Mouse (Mus musculus) left cerebral cortex, adult 18-20 months (tissue): Measurements from ENCODE around the gene Muc5ac. TPM values are rescaled to one million over a fixed set of nuclear protein-coding genes. Genes with fewer than 3 reads are reported as not detected.
"Not testable (repeated sequence)": the region's sequence is repeated elsewhere in the genome, so short reads cannot be mapped to it uniquely, and the experiment has no call there.

Experiments
- DNase-seq, 2 experiments: peaks; one replicate each; pipeline ENCODE4 v3.0.0; 2021 to 2022; ENCODE audit warnings: low spot score in 2 of 2, mixed read lengths in 1 of 2
- long read RNA-seq, 2 experiments: library from polyadenylated mRNA; stranded (forward); transcript quantifications; one replicate each; pipeline ENCODE4 v2.0.0; 2021
- total RNA-seq, 2 experiments: library from RNA; stranded (reverse); gene quantifications; 2 replicates each; pipeline ENCODE4 v1.2.3; 2021

The Muc5ac gene
- total RNA-seq, result not detected
- long read RNA-seq, experiment 1, result 0 reads
- long read RNA-seq, experiment 2, result 0 reads

DNA sequence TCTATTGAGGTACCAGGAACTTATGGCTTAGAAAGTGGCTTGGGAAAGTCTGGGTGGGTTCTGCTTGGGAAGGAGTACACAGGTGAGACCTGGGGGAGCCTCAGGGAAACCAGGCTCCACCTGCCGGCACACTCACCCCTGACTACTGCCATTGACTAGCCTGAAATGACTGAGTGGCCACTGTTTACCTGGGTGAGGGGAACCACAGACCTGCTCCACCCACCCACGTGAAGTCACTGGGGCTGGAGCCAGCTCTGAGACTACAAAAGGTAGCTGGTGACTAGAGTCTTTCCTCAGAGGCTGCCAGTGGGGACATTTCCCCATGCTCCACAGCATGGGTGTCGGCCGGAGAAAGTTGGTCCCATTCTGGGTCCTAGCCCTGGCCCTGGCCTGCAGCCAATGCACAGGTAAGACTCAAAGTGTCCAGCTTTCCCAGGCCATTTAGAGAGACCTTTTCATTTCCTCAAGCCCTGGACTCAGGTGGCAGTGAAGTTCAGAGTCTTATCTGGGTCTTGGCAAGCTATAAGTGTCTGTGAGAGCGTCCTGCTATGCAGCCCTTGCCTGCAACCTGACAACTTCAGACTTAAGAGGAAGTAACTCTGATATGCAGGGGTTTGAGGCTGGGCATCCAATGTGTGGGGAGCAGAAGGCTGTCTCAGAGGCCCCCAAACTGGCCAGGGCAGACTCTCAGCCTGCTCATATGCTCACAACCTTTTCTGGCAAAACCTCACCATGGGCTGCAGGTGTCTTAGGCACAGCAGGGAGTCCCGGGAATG is at the start of gene Muc5ac:
Gene Muc5ac, plus strand, starts transcription at position 296 of the 776 bp plus-strand sequence.
- no peak for DNase-seq

DNA sequence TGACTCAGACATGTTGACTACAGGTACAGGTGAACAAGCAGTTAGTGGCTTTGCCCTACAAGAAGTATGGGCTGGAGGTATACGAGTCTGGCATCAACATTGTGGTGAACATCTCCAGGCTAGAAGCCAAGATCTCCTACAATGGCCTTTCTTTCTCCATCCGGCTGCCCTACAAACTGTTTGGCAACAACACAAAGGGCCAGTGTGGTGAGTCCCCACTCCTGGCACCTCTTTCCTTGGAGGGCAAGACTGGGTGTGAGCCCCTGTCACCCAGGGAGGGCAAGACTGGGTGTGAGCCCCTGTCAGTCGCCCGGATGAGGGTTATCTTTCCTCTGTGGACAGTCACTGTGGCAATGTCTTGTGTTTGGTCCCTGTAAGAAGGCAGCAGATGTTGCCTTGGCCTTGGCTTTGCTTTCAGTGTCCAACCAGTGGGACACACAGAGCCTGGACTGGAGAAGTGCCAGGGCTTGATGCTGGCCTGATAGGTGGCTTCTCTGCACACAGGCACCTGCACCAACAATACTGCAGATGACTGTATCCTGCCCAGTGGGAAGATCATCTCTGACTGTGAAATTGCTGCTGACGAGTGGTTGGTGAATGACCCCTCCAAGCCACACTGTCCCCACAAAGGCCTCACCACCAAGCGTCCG is 41.2 kb upstream of the Muc5ac start:
- DNase-seq, result no peak

DNA sequence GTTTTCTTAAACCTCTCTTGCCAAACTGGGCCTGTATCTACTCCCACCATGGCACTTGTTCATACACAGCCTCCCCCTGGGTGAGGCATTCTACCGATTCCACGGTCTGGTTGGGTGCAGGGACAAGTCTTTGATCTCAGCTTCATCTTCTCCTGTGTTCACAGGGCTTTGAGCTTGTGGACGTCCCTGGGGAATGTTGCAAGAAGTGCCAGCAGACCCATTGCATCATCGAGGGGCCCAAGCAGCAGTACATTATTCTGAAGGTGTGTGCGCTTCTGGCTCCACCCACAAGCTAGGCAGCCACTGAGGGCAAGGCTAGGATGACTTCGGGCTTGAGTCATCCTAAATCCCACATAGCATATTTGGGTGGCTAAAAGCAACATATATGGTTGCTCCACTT is 36.3 kb upstream of the Muc5ac start:
- DNase-seq, result no peak

DNA sequence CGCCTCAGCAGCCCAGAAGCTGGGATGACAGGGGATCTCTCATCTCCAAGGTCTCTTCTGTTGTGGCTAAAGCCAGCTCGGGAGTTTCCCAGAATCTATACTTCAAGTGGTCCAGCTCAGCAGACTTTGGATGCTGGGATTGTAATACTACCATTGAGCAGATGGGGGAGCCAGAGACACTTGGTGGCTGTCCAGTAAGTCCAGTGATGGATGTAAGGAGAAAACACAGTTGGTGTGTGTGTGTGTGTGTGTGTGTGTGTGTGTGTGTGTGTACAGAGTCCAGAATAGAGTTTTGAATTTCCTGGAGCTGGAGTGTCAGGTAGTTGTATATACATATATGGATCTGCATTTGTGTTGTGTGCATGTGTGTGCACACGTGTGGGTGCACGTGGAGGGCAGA is 32.9 kb upstream of the Muc5ac start:
- peak; percentile 84 to 86 for DNase-seq

DNA sequence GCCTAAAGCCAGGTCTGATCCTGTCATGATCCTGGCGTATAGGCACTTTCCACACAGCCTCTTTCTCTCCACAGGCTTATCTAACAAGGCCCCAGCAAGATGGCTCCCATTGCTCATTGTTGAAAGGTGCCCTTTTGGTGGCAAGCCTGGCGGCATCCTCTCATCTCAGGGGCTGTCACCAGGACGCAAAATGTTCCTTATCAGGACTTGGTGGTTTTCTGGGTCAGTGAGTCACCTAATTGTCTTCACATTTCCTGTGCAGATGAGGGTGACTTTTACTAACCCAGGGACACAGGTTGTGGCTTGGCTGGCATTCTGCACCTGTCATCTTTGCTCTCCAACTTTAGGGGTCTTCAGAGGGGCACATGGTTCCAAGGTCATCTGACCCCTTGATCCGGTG is 30.5 kb upstream of the Muc5ac start:
- no peak for DNase-seq

DNA sequence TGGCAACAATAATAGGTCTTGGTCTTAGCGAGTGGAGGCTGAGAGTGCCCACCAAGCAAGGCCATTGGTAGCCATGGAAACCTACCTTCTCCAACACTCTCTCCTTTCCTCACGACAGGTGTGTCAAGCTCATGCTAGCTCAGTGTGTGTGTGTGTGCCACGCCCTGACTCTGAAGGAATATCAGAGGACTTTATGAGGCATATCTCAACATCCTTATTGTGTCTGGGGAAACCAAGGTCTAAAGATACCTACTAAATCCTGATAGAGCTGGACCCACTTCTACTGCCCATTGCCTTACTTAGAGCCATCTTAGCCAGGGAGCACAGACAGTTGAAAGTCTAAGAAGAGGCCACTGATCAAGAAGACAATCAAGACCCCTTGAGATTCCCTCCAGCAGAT is 18.3 kb upstream of the Muc5ac start:
- DNase-seq, result no peak

DNA sequence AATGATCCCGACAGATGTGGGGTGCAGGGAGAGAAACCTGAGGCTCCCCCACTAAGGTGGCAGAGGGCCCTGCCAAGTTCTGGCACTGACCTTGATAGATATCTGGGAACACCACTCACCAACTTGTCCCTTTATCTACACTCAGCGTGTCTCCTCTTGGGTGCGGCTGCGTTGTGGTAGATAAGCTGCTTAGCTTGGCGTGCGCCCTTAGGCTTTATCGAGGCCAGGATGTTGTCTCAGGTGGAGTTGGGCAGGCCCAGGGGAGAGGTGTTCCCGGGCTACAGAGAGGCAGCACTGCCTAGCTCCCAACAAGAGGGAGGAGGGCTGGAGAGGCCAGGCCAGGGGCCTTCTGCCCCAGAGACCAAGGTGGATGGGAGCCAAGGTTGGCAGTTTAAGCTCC is 17.8 kb upstream of the Muc5ac start:
- no peak for DNase-seq

DNA sequence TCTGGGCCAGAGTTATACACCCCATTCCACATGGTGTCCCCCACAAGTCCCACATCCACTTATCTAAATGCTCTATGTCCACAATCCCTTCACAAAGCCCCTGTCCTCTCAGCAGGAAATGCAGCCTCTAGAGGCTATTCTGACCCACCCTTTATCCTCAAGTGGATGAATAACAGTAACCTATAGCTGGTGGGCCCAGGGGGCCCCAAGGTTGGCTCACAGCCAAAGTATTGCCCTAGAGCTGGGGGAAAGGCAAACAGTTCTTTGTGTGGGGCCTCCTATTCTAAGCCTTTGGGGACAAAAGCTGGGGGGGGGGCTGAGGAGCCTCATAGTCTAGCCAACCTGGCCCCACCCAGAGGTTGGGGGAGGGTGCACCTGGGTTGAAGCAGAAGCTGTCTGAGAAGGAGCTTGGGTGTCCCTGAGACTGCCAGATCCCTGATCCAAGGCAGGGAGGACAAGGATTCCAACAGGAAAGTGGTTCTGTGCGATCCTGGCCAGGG is 16.7 kb upstream of the Muc5ac start:
- DNase-seq, result no peak

DNA sequence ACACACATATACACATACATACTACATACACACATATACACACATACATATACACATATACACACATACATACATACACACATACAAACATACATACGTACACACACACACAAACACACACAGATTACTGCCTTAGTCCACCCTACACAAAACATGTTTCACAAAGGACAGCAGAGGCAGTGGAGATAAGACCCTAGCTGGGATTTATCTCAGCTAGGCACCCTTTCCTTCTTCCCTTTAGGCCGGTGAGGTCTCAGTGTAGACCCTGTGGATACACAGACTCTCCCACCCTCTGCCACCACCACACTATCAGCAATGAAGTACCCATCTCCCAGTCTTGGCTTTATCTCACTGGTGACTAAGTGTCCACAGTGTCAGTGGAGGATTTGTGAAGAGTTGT is 13.9 kb upstream of the Muc5ac start:
- no peak for DNase-seq

DNA sequence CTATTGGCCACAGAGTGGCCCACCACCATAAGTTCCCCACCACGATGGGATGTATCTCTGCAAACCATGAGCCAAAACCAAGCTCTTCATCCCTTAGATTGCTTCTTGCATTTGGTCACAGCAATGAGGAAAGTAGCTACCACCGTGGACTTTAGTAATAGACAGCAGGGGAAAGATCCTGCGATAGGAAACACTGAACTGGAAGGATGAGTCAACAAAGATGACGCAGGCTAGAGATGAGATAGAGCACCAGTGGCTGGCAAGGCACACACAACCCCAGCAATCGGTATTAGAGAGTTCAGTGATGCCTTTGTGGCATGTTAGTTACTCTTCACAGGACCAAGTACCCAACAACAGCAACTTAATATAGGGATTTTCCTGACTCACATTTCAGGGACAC is 12.6 kb upstream of the Muc5ac start:
- DNase-seq, result no peak

DNA sequence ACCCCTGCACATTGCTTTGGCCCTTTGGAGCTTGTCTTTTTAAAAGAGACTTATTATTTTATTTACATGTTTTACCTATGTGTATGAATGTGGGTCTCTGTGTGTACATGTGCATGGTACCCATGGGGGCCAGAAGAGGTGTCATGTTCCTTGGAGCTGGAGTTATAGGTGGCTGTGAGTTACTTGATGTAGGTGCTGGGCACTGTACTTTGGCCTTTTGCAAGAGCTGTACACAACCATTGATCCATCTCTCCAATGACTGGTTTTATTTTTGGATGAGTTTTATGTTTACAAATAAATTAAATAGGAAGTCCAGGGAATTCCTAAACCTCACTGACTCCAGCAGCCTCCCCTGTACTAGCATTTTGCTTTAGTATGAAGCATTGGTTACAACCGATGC is 5.5 kb downstream of the Muc5ac start:
- DNase-seq, result no peak

DNA sequence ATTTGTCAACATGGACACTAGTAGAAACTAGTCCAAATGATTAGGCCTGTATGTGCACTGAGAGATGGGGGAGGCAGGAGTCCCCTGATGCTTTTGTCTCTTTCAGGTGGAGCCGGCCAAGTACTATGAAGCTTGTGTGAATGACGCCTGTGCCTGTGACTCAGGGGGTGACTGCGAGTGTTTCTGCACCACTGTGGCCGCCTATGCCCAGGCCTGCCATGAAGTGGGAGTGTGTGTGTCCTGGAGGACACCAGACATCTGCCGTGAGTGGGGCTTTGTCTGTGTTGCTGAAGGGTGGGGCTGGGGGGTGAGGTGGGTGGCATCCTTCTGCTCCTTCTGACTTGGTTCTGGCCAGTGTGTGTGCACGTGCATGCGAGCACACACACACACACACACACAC is 14.4 kb downstream of the Muc5ac start:
- peak in 1 of 2 experiments; percentile 30 for DNase-seq

DNA sequence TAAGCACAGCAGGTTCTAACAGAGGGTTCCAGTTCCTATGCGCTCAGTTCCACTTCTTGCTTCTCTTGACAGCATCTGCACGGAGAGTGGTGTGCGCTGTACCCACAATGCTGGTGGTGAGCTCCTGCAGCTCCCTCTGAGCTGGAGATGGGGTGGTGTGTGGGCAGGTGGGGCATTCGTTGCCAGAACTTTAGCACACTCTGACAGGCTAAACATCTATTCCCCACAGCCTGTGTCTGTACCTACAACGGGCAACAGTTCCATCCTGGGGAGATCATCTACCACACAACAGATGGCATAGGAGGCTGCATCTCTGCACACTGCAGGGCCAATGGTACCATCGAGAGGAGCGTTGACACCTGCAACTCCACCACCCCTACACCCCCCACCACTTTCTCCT is 16.6 kb downstream of the Muc5ac start:
- peak; percentile 71 to 81 for DNase-seq

DNA sequence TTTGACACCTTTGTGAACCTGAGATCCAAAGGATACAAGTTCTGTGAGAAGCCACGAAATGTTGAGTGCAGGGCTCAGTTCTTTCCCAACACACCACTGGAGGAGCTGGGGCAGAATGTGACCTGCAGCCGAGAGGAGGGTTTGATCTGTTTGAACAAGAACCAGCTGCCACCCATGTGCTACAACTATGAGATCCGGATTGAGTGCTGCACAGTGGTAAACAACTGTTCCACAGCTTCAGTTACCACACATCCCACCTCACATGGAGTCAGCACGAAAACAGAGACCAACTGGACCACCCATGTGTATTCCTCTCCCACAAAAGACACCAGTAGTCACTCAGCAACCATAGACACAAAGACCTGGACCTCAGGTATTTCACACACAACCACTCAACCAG is 19.1 kb downstream of the Muc5ac start:
- not testable (repeated sequence) for DNase-seq

DNA sequence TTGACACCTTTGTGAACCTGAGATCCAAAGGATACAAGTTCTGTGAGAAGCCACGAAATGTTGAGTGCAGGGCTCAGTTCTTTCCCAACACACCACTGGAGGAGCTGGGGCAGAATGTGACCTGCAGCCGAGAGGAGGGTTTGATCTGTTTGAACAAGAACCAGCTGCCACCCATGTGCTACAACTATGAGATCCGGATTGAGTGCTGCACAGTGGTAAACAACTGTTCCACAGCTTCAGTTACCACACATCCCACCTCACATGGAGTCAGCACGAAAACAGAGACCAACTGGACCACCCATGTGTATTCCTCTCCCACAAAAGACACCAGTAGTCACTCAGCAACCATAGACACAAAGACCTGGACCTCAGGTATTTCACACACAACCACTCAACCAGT is 21.2 kb downstream of the Muc5ac start:
- not testable (repeated sequence) for DNase-seq

DNA sequence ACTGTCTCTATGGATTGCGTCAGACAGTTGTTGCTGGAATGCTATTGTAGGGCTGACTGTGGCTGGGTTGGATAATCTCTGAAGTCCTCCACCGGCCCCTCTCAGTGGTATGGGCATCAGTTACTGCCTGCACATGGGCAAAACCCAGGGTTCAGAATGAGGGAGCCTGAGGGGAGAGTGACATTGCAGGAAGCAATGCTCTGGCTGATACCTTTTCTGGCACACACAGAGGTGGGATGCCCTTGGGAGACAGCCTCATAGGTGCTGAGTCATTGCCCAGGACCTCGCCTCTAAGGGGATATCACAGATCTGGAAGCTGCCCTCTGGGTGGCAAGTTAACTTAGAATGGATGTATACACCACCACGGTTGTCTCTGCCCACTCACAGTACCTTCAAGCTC is 24.5 kb downstream of the Muc5ac start:
- DNase-seq, result no peak

DNA sequence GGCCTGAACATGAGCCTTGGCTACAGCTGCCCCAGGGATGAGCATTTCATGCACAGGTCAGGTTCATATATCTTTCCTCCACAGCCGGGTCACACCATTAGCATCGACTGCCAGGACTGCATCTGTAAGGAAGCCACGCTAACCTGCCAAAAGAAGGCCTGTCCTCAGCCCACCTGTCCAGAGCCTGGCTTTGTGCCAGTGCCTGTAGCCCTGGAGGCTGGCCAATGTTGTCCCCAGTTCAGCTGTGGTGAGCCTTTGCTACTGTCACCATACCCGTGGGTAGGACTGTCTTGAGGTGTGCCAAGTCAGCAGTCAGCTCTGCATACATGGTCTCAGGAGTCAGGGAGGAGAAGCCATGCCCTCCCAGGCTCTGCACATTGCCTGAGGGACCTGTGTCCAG is 26.6 kb downstream of the Muc5ac start:
- DNase-seq, result no peak

DNA sequence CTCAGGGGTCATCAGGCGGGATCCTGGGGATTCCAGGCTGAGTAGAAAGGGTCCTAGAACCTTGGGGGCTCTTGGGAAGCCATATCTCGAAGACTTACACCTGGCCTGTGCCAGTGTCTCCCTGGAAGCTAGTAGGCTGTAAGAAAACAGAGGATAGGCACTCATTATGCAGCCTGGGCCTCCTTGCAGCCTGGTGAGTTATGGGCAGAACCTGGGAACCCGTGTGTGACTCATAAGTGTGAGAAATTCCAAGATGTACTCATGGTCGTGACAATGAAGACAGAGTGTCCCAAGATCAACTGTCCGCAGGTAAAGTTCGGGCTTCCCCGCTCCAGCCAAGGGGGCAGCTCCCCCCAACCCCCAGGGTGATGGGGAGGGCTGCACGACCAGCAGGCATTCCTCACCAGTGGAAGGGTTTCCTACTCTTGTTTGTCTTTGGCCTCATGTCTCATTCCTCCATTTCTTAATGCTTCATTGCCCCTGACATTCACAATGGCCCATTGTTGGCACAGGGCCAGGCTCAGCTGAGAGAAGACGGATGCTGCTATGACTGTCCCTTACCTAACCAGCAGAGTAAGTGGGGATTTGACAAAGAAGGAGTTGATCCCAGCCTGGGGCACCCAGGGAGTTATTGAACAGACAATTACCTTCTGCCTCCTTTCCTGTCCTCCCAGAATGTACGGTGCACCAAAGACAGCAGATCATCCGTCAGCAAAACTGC is 28.7 kb downstream of the Muc5ac start:
- no peak for DNase-seq

DNA sequence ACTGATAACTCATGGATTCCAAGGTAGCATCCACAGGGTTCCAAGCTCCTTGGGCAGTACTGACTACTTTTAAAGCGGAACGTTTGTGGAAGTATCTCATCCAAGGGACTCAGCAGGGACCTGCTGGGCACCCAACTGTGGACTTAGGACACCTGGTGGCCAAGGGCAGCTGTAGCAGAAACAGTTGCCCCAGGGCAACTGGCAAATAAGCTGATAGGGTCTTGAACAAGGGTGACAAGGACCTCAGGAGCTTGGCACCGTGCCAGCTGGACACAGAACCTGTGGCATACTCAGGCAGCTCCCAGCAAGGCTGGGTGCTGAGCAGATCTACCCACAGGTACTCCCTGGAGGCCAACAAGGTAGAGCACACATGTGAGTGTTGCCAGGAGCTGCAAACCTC is 29.5 kb downstream of the Muc5ac start:
- no peak for DNase-seq

DNA sequence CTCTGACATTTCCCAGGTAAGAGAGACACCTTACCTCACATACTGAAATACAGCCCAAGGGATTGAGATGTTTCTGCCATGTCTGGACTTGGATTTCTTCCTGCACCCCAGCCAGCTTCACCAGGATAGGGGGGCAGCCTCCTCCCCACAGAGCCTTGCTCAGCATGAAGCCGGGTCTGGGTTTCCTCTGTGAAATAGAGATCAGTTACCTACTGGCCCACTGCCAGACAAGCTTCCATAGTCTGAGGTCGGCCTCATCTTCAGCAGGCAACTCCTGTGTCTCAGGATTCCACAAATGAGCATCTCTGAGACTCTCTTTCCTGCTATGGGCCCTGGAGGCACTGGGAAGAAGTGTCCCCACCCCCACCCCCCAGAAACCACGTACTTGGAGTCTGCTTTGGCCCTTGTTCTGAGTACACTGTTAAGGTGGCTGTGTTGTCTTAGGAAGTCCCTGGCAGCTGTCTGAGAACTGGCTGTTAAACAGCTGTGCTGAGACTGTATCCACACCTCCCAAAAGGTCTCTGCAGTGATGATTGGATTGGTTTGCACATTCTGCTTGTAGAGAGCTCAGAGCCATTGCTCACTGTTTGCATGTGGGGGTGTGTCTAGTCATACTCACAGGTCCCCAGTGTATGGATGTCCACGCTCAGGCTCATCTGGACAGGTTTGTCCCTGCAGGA is 34.0 kb downstream of the Muc5ac start:
- DNase-seq, result no peak

DNA sequence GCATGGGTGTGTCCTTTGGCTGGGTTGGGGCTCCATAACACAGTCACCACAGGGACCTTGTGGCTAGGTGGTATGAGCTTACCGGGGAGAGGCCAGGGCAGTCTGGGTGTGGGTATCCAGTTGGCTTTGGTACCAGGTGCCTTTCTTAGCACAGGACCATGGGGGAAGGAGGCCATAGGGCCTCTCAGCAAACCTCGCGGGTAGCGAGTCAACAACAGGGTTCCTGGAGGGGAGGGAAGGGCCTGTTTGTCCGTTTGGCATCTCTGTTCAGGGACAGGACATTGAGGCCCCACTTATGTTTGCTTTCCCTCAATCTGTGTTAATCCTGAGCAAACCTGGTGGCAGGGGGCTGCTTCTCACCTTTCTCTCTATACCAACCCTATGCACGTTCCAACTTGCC is 34.9 kb downstream of the Muc5ac start:
- DNase-seq, result no peak
